Mouse (Mus musculus) layer of hippocampus, adult 11-12 months (tissue): Measurements from ENCODE around the gene Dcaf12.
A peak's percentile ranks its signal among the peaks of the same experiment; 100 is the strongest.

Experiments used
- DNase-seq: peaks from one replicate; pipeline ENCODE4 v3.0.0; 2022; ENCODE audit warnings: low spot score

The Dcaf12 gene

GRCm38 (mm10) chr4:41314141-41315129 is at the start of gene Dcaf12:
Gene Dcaf12, minus strand, starts transcription at chr4:41314889.
- DNase-seq, result peak; percentile 96

DNA sequence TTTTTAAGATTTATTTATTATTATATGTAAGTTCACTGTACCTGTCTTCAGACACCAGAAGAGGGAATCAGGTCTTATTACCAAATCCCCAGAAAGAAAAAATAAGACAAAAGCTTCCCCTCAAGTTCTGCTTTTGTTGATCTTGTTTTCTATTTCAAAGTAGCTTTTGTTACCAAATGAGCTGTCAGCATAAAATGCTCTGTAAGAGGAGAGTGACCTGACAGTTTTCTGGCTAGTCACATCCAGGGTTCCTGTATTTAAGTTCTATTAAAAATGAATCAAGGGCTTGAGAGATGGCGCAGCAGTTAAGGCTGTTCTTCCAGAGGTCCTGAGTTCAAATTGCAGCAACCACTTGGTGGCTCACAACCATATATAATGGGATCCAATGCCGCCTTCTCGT is 46.4 kb upstream of the Dcaf12 start:
- DNase-seq, result no peak

GRCm38 (mm10) chr4:41359358-41359757 is 44.7 kb upstream of the Dcaf12 start:
- DNase-seq, result no peak

- no peak for DNase-seq
Observed at GRCm38 (mm10) chr4:41358669-41359068, 44.0 kb upstream of the Dcaf12 start.

- DNase-seq, result no peak
Observed at GRCm38 (mm10) chr4:41357154-41357553, 42.5 kb upstream of the Dcaf12 start.

DNA sequence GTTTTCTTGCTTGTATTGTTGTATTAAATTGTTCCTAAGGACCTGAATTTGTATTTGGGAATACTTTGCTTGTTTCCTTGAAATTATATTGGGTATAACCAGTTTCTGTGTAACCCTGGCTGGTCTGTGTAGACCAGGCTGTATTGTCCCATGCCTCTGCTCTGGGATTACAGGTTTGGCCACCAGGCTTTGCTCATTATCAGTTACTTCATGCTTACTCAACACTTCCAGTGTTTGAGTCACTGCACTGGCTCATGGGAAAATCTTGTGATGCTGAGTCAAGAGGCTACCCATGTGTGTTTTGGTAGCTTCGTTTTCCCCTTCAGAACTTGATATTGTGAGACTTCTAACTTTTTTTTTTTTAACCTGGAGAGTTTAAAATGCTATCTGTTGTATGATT is 38.6 kb upstream of the Dcaf12 start:
- no peak for DNase-seq

DNA sequence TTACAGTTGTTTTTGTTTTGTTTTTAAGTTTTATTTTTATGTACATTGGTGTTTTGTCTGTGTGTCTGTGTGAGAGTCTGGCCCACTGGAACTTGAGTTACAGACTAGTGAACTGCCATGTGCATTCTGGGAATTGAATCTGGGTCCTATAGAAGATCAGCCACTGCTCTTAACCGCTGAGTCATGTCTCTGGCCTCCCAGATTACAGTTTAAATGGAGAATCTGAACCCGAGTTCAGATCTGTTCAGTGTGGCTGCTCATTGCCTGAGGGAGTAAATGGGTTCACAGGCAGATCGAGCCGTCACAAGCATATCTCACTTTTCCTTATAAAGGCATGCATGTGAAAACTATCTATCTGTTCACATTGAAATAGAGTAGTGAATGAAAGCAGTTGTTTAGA is 38.1 kb upstream of the Dcaf12 start:
- no peak for DNase-seq

DNA sequence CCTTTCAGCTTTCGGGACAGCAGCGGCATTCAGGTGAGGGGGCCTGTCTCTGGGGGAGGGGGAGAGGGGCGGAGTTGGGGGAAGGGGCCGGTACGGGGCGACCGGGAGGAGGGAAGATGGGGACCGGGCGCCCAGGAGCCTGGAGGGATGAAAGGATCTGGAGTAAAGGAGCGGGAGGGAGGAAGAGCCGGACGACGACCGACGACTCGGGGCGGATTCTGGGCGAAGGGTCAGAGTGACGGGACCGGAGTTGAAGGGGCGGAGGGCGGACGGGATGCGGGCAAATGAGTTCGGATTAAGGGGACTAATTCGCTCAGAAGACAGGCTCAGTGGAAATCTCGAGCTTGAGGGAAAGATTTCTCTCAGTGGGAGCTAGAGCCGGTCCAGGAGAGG is 34.5 kb upstream of the Dcaf12 start:
- no peak for DNase-seq

GRCm38 (mm10) chr4:41348584-41349198 is 34.0 kb upstream of the Dcaf12 start, which contains the start of gene Ubap1:
Gene Ubap1, plus strand, starts transcription at chr4:41348996.
- DNase-seq, result peak; percentile 92

- DNase-seq, result no peak
Observed at GRCm38 (mm10) chr4:41347839-41348238, 33.1 kb upstream of the Dcaf12 start.

DNA sequence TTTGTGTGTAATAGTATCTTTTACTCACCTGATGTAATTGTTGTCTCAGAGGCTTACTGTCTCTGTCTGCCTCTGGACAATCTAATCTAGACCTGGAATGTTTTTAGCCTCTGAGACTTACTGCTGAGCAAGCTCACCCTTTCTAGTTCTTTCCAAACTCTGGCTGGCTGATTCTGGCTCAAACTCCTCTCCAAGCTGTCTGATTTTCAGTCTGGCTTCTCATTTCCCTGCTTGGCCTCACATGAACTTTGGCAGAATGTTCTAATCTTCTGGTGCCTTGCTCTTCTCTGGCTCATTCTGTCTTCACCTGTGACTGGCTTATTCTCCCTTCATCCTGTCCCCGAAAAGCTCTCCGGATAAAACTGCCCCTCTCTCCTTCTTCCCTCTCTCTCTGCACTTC is 31.3 kb upstream of the Dcaf12 start:
- no peak for DNase-seq

DNA sequence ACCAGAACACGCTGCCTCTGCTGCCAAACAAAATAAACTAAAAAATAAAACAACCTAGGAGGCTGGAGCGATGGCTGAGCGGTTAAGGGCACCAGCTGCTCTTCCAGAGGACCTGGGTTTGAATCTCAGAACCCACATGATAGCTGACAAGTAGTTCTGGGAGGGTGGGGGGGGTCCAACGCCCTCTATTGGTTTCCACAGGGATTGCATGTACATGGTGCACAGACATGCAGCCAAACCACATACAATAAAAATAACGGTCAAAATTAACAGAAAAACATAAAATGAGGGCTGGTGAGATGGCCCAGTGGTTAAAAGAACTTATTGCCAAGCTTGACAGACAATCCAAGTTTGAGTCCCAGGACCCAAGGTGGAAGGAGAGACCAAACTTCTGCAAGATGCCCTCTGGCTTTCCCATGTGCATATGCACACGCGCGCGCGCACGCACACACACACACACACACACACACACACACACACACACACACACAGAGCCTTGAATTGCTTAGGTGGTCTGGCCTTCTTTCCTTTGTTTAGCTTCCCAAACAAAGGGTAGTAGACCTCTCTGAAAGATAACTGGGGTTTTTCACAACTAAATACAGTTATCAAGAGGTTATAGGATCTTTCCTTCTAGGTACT is 26.3 kb upstream of the Dcaf12 start:
- DNase-seq, result no peak

GRCm38 (mm10) chr4:41336546-41336945 is 21.9 kb upstream of the Dcaf12 start:
- DNase-seq, result no peak

GRCm38 (mm10) chr4:41331698-41332421 is 17.2 kb upstream of the Dcaf12 start:
- no peak for DNase-seq

- DNase-seq, result no peak
Observed at GRCm38 (mm10) chr4:41331085-41331484, 16.4 kb upstream of the Dcaf12 start.

GRCm38 (mm10) chr4:41329481-41329880 is 14.8 kb upstream of the Dcaf12 start:
- DNase-seq, result no peak

DNA sequence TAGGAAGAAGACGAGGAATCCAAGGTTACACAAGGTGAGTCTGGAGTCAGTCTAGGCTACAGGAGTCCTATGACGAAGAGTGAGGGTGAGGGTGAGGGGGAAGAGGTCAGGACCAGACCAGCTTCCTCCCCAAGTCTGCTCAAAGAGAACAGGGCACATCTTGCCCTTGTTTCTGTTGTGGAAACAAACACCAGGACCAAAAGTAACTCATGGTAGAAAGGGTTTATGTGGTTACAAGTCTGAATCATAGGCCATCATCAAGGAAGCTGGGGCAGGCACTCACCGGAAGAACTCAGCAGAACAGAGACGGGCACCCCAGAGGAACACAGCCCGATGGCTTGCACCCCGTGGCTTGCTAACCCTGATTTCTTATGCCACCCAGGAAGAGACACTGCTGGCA is 12.2 kb upstream of the Dcaf12 start:
- no peak for DNase-seq

DNA sequence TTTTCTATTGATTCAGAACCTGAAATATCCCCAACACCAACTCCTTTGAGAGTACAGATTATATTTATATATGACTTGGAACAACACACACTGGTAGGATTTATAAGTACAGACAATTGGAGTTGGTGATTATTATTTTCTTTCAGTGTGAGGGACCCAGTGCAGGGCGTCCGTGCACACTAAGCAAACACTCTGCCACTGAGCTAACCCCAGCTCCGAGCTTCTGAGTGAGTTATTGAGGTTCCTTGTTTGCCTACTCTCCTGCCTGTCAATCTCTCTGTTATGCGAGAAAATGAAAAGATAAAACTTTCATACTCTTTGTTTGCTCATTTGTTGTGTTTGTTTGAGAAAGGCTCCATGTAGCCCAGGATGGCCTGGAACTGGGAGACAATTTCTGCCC is 6.3 kb upstream of the Dcaf12 start:
- DNase-seq, result no peak

DNA sequence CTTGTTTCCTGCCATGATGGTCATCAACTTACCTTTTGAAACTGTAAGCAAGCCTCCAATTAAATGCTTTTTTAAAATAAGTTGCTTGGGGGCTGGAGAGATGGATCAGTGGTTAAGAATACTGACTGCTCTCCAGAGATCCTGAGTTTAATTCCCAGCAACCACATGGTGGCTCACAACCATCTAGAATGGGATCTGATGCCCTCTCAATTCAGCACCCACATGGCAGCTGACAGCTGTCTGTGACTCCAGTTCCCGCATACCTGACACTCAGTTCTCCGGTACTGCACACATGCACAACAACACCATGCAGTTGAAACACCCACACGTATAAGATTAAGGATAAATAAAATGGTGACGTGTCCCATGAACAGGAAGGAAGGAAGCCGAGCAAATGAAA is 3.6 kb upstream of the Dcaf12 start:
- no peak for DNase-seq

DNA sequence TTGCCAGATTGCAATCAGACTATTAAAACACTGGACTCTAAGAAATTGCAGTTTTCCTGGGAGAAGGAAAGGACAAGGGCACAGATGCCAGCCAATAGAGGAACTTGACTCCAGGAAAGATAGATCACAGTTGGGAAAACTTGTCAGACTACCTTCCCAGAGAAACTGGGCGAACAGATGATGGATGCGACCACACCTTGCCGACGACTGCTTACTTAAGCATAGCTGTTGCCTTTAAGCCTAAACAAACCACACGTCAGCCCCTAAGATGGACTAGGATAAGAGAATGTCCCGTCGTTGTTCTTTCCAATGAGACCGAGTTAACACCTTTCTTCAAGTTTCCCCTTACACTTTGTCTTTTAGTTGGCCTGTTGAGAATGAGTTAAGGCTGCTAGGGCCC is 484 bp upstream of the Dcaf12 start:
- no peak for DNase-seq

DNA sequence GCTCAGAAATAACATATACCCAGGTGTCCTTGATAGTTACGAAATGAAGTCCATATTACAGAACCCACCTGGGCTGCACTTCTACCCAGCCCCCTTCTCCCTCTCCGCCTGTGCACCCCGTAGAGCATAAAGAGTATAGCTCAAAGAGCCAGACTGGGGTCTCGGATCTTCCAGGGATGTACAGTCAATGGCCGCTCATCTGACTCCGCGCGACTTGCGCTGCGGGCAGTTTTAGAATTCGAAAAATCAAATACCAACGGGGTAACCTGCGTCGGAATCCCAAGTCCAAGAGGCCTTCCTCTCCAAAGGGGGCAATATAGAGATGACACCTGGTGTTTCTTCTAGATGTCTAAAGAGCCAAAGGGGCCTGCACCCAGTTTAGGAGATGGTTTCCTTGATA is 967 bp downstream of the Dcaf12 start:
- no peak for DNase-seq
